Mouse (Mus musculus): ENCODE measurements around the gene Smad6.

Gene Smad6

GRCm38 (mm10) chr9:64021853-64022561 lies at the start of gene Smad6:
Gene Smad6 (minus strand): TSS chr9:64022059.
- peak; percentile 23 for DNase-seq

GRCm38 (mm10) chr9:64070674-64071073 lies 48.8 kb upstream of the Smad6 start:
- DNase-seq = no peak

- no peak for DNase-seq
Observed at GRCm38 (mm10) chr9:64069131-64069530, 47.3 kb upstream of the Smad6 start.

DNA sequence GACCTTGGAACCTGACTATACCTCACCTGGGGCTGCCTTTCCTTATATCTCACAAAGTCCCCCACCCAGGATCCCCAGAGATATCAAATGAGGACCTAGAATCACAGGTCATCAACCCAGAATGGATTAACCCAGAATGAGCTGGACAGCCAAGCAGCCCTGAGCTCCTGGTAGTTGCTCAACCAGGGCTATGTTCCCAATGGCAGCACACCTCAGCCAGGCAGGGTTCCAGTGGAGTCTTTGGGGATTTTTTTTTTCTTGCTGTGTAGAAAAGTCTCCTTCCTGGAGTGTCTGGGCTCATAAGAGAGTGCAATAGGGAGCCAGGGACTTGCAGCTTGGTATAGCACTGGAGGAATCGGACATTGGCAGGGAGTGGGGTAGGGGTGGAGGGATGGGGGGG lies 46.7 kb upstream of the Smad6 start:
- DNase-seq = no peak

- no peak for DNase-seq
Observed at GRCm38 (mm10) chr9:64067787-64068186, 45.9 kb upstream of the Smad6 start.

GRCm38 (mm10) chr9:64060033-64060539 lies 38.2 kb upstream of the Smad6 start:
- DNase-seq = no peak

DNA sequence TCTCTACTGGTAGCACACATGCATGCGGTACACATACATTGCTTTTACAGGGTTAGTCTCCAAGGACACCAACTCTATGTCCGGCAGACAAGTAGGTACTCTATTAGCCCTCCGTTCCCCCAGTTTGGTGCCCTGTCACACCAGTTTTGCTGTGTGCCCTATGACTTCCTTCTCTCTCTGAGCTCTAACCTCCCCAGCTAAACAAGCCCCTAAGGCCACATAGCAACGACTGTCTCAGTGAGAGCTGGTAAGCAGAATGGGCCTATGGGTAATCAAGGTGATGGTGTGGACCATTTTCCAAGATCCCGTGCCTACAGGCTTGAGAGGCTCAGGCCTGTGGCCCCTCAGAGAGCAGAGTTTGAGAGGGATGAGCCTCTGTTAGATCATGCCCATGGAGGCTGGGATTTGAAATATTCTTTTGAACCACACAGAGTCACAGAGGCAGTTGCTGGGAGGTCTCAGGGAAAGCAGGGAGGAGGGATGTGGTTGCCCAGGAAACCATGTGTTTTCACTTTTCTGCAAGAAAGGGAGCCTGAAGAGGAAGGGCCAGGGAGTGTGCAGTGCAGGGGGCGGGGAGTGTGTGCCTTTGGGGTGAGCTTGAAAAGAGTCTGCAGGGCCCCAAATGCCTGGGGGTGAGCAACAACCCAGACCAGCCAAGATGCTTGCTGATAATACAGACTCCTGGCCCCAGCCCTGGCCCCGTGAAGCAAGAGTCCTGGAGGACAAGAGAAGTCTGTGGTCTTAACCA lies 36.2 kb upstream of the Smad6 start:
- no peak for DNase-seq

DNA sequence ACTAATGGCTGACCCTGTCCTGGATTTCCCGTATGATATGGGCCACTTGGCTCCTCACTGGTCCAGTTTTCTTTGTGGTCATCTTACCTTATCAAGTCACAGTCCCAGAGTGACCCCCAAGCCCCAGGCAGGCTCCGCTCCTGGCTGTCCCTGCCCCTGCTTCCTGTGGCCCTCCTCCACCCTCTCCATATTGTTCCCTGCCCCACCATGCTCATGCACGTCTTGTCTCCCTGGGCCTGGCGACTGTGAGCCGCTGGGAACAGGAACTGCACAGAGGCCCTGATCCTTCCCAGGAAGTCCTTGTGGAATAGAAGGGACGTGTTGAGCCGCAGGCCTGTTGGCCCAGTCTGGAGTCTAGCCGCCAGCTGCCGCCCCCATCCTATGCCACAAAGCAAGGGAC lies 33.3 kb upstream of the Smad6 start:
- no peak for DNase-seq

GRCm38 (mm10) chr9:64053786-64054185 lies 31.9 kb upstream of the Smad6 start:
- no peak for DNase-seq

GRCm38 (mm10) chr9:64051241-64051640 lies 29.4 kb upstream of the Smad6 start:
- no peak for DNase-seq

DNA sequence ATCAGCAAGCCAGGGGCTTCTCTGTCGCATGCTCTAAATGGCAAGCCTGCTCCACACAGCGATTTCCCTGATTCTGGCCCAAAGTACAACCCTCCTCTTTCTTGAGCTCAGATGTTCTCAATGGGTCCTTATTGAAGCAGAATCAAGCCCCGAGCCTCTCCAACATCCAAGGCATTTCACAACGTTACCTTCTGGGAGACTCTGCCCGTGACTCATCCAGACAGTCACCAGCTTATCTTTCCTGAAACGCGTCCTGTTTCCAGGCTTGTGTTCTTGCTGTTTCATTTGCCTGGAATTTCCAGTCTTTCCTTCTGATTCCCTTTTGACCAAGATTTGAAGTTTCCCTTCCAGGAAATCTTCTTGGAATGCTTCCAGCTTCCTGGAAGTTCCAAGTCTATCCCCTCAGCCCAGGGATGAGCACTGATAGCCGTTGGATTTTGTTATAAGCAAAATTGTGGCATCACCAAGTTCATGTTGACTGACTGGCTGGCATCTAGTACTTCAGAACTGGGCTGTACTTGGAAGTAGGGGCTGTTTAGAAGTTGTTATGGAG lies 28.7 kb upstream of the Smad6 start:
- no peak for DNase-seq

GRCm38 (mm10) chr9:64049471-64050380 lies 27.9 kb upstream of the Smad6 start:
- DNase-seq = peak; percentile 34

DNA sequence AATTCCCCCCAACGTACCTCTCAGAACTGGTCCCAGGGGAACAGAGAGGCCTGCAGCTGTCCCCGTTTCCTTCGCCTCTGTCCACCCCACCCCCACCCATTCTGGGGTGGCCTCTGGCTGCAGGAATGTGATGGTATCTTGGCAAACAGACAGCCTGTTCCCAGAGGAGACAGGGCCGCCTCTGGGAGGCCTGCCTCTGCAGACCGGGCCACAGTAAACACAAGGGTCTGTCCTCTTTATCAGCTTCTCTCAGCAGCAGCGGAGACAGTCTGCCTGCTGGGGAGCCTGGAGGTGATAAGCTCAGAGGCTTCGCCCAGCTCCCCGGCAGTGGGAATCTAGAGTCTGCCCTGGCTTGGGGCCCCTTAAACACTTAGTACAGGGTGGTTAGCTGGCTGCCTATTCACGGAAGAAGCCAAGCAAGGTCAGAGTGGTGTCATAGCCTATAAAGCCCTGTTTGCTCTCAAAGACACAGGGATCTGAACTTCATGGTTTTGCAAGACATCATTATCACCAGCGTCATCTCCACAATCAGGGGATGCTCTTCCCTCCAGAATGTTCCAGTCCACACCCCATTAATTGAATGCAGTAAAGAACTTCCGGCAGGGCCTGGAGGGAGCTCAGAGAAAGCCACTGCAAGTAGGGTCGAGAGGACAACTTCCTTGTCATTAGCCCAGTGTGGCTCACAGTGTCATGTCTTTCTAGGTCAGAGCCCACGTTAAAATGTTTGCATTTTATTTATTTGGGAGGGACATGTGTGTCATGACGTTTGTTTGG lies 23.4 kb upstream of the Smad6 start:
- DNase-seq = no peak

GRCm38 (mm10) chr9:64044343-64044742 lies 22.5 kb upstream of the Smad6 start:
- no peak for DNase-seq

- DNase-seq = no peak
Observed at GRCm38 (mm10) chr9:64042911-64043310, 21.1 kb upstream of the Smad6 start.

GRCm38 (mm10) chr9:64042216-64042615 lies 20.4 kb upstream of the Smad6 start:
- no peak for DNase-seq

DNA sequence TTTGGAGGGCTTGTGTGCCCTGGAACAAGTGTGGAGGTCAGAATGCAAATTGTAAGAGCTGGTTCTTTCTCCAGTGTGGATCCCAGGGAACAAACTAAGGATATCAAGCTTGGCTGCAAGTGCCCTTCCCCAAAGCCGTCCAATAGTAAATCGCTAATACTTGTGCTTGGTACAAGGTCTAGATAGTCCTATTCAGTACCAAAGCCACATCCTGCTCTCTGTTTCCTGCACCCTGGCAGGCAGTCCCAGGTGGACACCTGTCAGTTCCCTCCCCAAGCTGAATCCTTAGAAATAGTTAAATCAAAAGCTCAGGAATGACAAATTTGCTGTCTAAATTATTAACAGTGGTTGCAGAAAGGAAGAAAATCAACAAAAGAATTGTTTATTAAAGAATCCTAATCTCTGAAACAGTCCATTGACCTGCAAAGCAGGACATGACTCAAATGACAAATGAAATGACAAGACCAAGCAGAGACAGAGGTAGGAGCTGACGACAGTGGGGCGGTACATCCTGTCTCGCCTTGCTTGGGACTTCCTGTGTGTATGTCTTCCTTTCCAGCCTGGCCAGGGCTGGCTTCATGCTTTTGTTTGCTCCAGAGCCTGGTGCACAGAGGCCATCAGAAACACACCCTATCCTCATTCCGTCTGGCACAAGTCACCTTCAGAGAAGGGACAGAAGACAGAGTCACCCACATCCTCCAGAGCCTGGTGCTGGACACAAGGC lies 8.2 kb upstream of the Smad6 start:
- DNase-seq = no peak

- DNase-seq = no peak
Observed at GRCm38 (mm10) chr9:64025565-64025964, 3.7 kb upstream of the Smad6 start.

GRCm38 (mm10) chr9:64024976-64025375 lies 3.1 kb upstream of the Smad6 start:
- DNase-seq = no peak

GRCm38 (mm10) chr9:64022562-64023366 lies 905 bp upstream of the Smad6 start:
- peak; percentile 39 for DNase-seq
